Comparison of ENCODE assay signal across 9 mouse cellular contexts in genomic region chr8:127184025-127184424, GRCm38 (mm10).
DNase-seq lines count a peak whose midpoint lies in the region; ATAC-seq lines count a peak whose summit lies in the region.
"Had no signal": no experiment of that assay in that cellular context is flagged by ENCODE, and none has a peak within 500 bp of the region (broad histone marks: within the 10 kb centered on the region; RNA-seq: fewer than 3 reads in every experiment).

No protein-coding gene starts in this region.

- no peak for ATAC-seq in forebrain, embryonic 15.5 days (replicated peaks)
- ATAC-seq in liver, embryonic 15.5 days (ENCODE audit: insufficient read depth) = peak; percentile 81

- H3K4me2 ChIP-seq in forebrain, embryonic 15.5 days (replicated peaks) = no peak overlapping the region
- no peak overlapping the region for H3K4me2 ChIP-seq in liver, embryonic 15.5 days
- H3K4me2 ChIP-seq: hindbrain, embryonic 15.5 days had no signal

- no peak overlapping the region for H3K9ac ChIP-seq in forebrain, embryonic 15.5 days (replicated peaks)
- H3K9ac ChIP-seq in liver, embryonic 15.5 days = no peak overlapping the region
- H3K9ac ChIP-seq: hindbrain, embryonic 15.5 days had no signal

- H3K36me3 ChIP-seq in forebrain, embryonic 10.5 days (replicated peaks) = no peaks in the 10 kb centered on the region
- H3K36me3 ChIP-seq in forebrain, embryonic 15.5 days = no peaks in the 10 kb centered on the region
- H3K36me3 ChIP-seq in liver, embryonic 15.5 days (replicated peaks) = no peaks in the 10 kb centered on the region
- H3K36me3 ChIP-seq: hindbrain, embryonic 15.5 days had no signal

- H3K4me1 ChIP-seq in forebrain, embryonic 10.5 days = peaks cover 60% of the 10 kb centered on the region
- H3K4me1 ChIP-seq in forebrain, embryonic 15.5 days = peaks cover 18% of the 10 kb centered on the region
- H3K4me1 ChIP-seq in liver, embryonic 15.5 days (replicated peaks) = peaks cover 18% of the 10 kb centered on the region

- 61% methylated on average over 4 of the region's 4 CpGs for WGBS in forebrain, embryonic 10.5 days
- 31% methylated on average over 4 of the region's 4 CpGs for WGBS in forebrain, embryonic 15.5 days
- 46% methylated on average over 4 of the region's 4 CpGs for WGBS in liver, embryonic 15.5 days (ENCODE audit: insufficient replicate concordance)

- no peak for DNase-seq in forebrain, embryonic 10.5 days (ENCODE audit: extremely low spot score, low spot score)
- peak; percentile 63 for DNase-seq in Muller cell, postnatal 12 days (ENCODE audit: inconsistent ontology term)
- peak; percentile 48 for DNase-seq in kidney, adult 9 months
- no peak for DNase-seq in adipocyte (ENCODE audit: low spot score)
- DNase-seq in thymus, postnatal 0 days (ENCODE audit: low spot score) = no peak
- no peak for DNase-seq in cerebellum, postnatal 36 days

- H3K27me3 ChIP-seq in forebrain, embryonic 10.5 days (ENCODE audit: poor library complexity, severe bottlenecking) = no peaks in the 10 kb centered on the region
- H3K27me3 ChIP-seq in forebrain, embryonic 15.5 days = no peaks in the 10 kb centered on the region
- H3K27me3 ChIP-seq in liver, embryonic 15.5 days = no peaks in the 10 kb centered on the region
- H3K27me3 ChIP-seq: hindbrain, embryonic 15.5 days had no signal

- no peak overlapping the region for H3K4me3 ChIP-seq in forebrain, embryonic 10.5 days
- no peak overlapping the region for H3K4me3 ChIP-seq in forebrain, embryonic 15.5 days
- no peak overlapping the region for H3K4me3 ChIP-seq in liver, embryonic 15.5 days (replicated peaks)
- H3K4me3 ChIP-seq: hindbrain, embryonic 15.5 days had no signal

- no peaks in the 10 kb centered on the region for H3K9me3 ChIP-seq in forebrain, embryonic 10.5 days
- no peaks in the 10 kb centered on the region for H3K9me3 ChIP-seq in forebrain, embryonic 15.5 days
- no peaks in the 10 kb centered on the region for H3K9me3 ChIP-seq in liver, embryonic 15.5 days (replicated peaks)
- H3K9me3 ChIP-seq: hindbrain, embryonic 15.5 days had no signal

- peak overlapping the region; percentile 41 for H3K27ac ChIP-seq in forebrain, embryonic 10.5 days
- H3K27ac ChIP-seq in forebrain, embryonic 15.5 days (replicated peaks) = no peak overlapping the region
- H3K27ac ChIP-seq in liver, embryonic 15.5 days (replicated peaks) = peak overlapping the region; percentile 45
- H3K27ac ChIP-seq: hindbrain, embryonic 15.5 days had no signal

Comparison
In these comparisons a context has a peak if more than half of its experiments do, and no peak if none do; other contexts are left out.
1. DNase-seq: peak in Muller cell, postnatal 12 days (single experiment) and kidney, adult 9 months (single experiment); none in forebrain, embryonic 10.5 days (single experiment), adipocyte (single experiment), thymus, postnatal 0 days (single experiment) and cerebellum, postnatal 36 days (0 of 2).